Mouse (Mus musculus): ENCODE results near the gene Tjp3. TPM values are rescaled to one million over a fixed set of nuclear protein-coding genes. Genes with fewer than 3 reads are reported as not detected.
A peak's percentile ranks its signal among the peaks of the same experiment; 100 is the strongest.

Gene Tjp3
- total RNA-seq, 2 experiments from 2014 or later, result 0.25 to 0.44 TPM

DNA sequence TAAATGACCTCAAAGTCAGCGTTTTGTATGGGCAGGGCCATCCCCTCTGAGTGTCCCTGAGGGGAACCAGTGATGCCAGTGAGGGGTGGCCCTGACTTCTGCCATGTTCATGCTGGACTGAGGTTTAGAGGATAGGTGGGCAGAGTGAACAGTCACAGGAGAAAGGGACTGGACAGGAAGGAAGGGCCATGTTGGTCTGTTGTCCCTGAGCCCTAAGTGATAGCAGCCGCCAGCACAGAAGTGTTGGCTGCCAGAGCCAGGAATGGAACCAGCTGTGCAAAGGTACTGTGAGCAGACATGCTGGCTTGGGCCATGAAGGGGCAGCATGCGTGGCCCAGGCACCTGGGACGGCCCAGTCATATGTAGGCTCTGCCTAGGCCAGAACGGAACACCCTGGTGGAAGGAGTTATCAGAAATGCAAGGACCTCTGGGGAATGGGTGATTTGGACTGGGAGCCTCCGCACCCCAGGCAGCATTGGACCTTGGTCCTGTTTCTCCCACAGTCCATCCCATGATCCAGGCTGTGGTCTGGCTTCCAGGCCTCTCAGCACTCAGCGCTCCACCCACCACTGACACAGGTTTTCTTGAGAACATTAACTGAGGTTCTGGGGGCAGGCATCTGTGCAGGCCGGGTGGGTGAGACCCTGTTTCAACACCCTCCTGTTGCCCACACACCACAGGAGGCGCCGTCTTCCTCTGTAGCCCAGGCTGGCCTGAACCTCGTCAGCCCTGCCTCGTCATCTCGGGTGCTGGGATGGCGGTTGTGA is 8.4 kb upstream of the Tjp3 start:
- DNase-seq (ENCODE audit: low spot score in 2 of 2), result no peak

- DNase-seq (ENCODE audit: low spot score in 2 of 2), result no peak
These were observed 7.2 kb upstream of the Tjp3 start for GRCm38 (mm10) chr10:81298369-81299100.

GRCm38 (mm10) chr10:81297845-81298244 is 6.5 kb upstream of the Tjp3 start:
- DNase-seq (ENCODE audit: low spot score in 2 of 2), result no peak

- DNase-seq (ENCODE audit: low spot score in 2 of 2), result no peak
These were observed 5.9 kb upstream of the Tjp3 start for GRCm38 (mm10) chr10:81297246-81297645.

DNA sequence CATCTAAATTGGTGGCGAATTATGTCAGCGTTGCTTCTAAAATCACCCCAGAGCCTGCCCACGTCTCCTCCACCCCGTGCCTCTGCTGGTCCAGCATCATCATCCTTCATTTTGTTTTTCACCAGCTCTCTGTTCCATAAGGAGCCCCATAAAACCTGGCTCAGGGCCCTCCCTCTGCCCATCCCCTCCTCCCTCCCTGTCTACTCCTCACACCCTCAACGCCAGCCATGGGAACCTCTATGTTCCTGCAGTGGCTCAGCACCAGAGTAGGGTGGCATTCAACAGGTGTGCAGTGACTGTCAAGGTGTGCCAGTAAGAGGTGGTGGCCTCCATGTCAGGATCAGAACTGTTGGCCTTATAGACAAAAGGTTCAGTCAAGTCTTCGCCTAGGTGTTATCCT is 3.8 kb upstream of the Tjp3 start:
- DNase-seq (ENCODE audit: low spot score in 2 of 2), result no peak

GRCm38 (mm10) chr10:81294442-81294841 is 3.1 kb upstream of the Tjp3 start:
- no peak for DNase-seq (ENCODE audit: low spot score in 2 of 2)

- no peak for DNase-seq (ENCODE audit: low spot score in 2 of 2)
These were observed 2.1 kb upstream of the Tjp3 start for GRCm38 (mm10) chr10:81293334-81294030.

GRCm38 (mm10) chr10:81292554-81293333 is 1.4 kb upstream of the Tjp3 start, which contains the start of gene Pip5k1c:
Pip5k1c (plus strand) TSS chr10:81292963.
- peak; percentile 97 to 98 for DNase-seq (ENCODE audit: low spot score in 2 of 2)

DNA sequence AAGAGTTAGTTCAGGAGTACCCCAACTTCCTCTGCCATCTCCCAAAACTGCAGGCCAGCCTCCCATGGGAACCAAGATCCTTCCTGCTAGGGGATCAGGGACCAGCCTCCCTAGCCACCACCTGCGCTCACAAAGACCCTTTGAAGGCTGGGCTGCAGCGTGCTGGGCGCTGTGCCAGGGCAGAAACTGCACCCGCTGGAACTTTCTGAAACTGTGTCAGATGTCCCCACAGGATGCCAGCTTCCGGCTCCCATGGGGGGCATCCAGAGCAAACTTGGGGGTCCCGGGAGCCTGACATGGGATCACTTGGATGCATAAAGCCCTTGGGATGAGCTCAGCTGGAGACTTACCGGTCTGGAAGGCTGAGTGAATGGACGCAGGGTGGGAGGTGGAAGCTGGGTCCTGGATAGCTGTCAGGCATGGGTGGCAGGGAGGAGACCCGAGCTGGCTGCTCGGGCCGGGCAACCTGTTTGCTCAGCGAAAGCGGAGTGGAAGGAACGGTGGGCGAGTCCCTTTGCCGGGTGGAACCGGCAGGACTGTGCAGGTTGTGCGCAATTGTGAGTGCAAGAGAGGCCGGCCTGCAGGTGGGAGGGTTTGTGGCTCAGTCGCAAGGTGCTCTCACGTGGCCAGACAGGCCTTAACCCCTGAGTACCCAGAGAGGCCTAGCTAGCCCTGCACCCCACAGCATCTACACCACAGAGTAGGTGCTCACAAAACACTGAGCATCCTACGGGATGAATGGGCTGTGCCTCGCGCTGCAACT is 502 bp downstream of the Tjp3 start:
- DNase-seq (ENCODE audit: low spot score in 2 of 2), result no peak

GRCm38 (mm10) chr10:81289811-81290210 is 1.6 kb downstream of the Tjp3 start:
- DNase-seq (ENCODE audit: low spot score in 2 of 2), result no peak

DNA sequence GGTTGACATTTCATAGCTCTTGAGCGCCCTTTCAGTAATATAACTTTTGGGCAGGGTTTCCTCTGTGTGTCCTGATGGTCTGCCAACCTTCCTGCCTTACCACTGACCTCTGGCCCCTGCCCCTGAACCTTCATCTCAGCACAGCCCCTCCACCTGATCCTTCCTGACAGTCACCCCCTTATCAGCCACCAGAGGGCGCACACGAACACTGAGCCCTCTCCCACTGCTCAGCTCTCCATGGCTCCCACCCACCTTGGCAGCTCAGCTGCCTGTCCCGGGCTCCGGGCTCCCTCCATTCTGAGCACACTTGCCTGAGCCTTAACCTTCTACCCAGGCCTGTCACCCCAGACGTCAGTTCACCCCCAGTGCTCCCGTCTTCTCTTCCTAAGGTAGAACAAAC is 2.1 kb downstream of the Tjp3 start:
- DNase-seq (ENCODE audit: low spot score in 2 of 2), result peak; percentile 50 to 66

- DNase-seq (ENCODE audit: low spot score in 2 of 2), result no peak
These were observed 2.8 kb downstream of the Tjp3 start for GRCm38 (mm10) chr10:81288601-81289000.

GRCm38 (mm10) chr10:81287513-81288157 is 3.7 kb downstream of the Tjp3 start:
- no peak for DNase-seq (ENCODE audit: low spot score in 2 of 2)

- DNase-seq (ENCODE audit: low spot score in 2 of 2), result no peak
These were observed 4.8 kb downstream of the Tjp3 start for GRCm38 (mm10) chr10:81286586-81286985.

DNA sequence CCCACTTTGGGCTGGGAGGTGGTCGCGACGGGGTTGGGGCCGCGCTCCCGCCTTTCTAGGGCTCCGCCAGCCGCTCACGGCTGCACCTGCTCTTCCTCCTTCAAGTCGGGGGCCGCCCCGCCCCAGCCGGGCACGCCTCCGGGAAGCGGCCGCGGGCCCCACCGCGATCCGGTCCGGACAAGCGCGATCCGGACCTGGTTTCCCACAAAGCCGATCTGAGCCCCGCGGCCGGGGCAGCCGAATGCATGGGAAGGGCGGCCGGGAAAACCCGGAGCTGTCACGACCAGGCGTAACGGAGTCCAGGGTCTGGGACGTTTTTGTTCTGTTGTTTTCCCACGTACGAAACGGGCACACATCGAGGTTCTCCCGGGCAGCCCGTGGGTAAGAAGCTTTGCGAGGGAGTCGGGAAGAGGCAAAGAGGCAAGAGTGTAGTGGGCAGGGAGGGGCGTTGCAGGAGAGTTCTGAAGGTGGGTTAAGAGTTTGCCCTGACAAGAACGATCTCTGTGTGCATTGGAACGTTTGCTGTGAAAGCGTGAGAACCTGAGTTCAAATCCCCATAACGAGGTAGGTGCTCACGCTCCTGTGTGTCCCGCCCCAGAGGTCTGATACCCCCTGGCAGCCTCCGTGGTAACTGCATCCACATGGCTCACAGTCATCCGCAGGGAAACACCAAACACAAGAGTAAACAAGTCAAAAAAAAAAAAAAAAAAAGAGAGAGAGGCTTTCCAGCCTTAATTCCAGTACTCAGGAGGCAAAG is 5.5 kb downstream of the Tjp3 start:
- DNase-seq (ENCODE audit: low spot score in 2 of 2), result peak; percentile 84 to 89

- no peak for DNase-seq (ENCODE audit: low spot score in 2 of 2)
These were observed 6.7 kb downstream of the Tjp3 start for GRCm38 (mm10) chr10:81284719-81285118.

DNA sequence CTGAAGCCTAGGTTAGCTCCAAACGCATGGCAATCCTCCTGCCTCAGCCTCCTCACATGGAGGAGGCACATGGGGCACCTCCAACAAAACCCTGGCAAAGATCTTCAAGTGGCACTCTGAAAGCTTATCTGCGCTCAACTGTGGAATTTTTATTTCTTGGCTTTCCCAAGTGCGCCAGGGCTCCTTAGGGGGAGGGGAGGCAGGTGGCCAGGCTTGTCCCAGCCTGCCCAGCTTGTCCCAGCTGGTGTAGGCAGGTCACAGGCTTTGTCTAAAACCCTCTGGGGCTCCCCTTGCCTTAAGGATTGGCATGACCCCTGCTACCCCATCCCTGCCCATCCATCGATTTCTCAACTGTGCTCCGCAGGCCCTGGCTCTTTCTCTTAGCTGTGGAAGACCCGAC is 7.2 kb downstream of the Tjp3 start:
- no peak for DNase-seq (ENCODE audit: low spot score in 2 of 2)

GRCm38 (mm10) chr10:81279496-81279895 is 11.9 kb downstream of the Tjp3 start:
- DNase-seq (ENCODE audit: low spot score in 2 of 2), result no peak

GRCm38 (mm10) chr10:81277676-81278075 is 13.7 kb downstream of the Tjp3 start:
- DNase-seq (ENCODE audit: low spot score in 2 of 2), result no peak
